Mouse (Mus musculus) neural tube, embryonic 11.5 days (tissue): ENCODE data around the gene Zfp598. TPM values are rescaled to one million over a fixed set of nuclear protein-coding genes. Genes with fewer than 3 reads are reported as not detected.

Experiments
- ATAC-seq: fragments of 200-750 bp; cut with Nextera tagmentation; 2 replicates; pipeline ENCODE4 v1.8.0; 2017; ENCODE audit warnings: moderate number of reproducible peaks, mild to moderate bottlenecking, moderate TSS enrichment, moderate library complexity; ENCODE audit not compliant: insufficient read depth, low FRiP score, low TSS enrichment
- DNase-seq: peaks from one replicate; pipeline ENCODE4 v3.0.0-alpha.2; 2015; ENCODE audit warnings: low spot score
- H3K27ac ChIP-seq: fragments of 300-500 bp; sonication (generic); 2 replicates; pipeline ENCODE4 v1.5.1; 2014; ENCODE audit warnings: low read depth, mild to moderate bottlenecking, low read length
- H3K27me3 ChIP-seq: fragments of 300-500 bp; sonication (generic); 2 replicates; pipeline ENCODE4 v1.6.1; 2014; ENCODE audit warnings: mild to moderate bottlenecking, low read length, mixed read lengths; ENCODE audit not compliant: control insufficient read depth, insufficient read depth
- H3K36me3 ChIP-seq: fragments of 300-500 bp; sonication (generic); 2 replicates; pipeline ENCODE4 v1.6.1; 2014; ENCODE audit warnings: mild to moderate bottlenecking, low read length, moderate library complexity, mixed read lengths; ENCODE audit not compliant: control insufficient read depth, insufficient read depth
- H3K4me1 ChIP-seq: fragments of 300-500 bp; sonication (generic); 2 replicates; pipeline ENCODE4 v1.6.1; 2014; ENCODE audit warnings: low read length, mixed read lengths; ENCODE audit not compliant: control insufficient read depth, insufficient read depth
- H3K4me2 ChIP-seq: fragments of 300-500 bp; sonication (generic); 2 replicates; pipeline ENCODE4 v1.6.1; 2014; ENCODE audit warnings: low read depth, mild to moderate bottlenecking, moderate library complexity
- H3K4me3 ChIP-seq: fragments of 300-500 bp; sonication (generic); 2 replicates; pipeline ENCODE4 v1.5.1; 2014; ENCODE audit warnings: low read depth, low read length
- H3K9ac ChIP-seq: fragments of 300-500 bp; sonication (generic); 2 replicates; pipeline ENCODE4 v1.6.1; 2014; ENCODE audit warnings: mild to moderate bottlenecking, low read length
- H3K9me3 ChIP-seq: fragments of 300-500 bp; sonication (generic); 2 replicates; pipeline ENCODE4 v1.6.1; 2016; ENCODE audit warnings: low read length; ENCODE audit not compliant: control insufficient read depth
- WGBS: fragments of 180-500 bp; shearing (Covaris S2); extraction: QIAGEN DNeasy Blood & Tissue Kit; methylation state at CpG from one replicate; pipeline ENCODE4 v1.1.7; 2014; 5-methylcytosine and 5-hydroxymethylcytosine counted together
- polyA plus RNA-seq: library from polyadenylated mRNA; unstranded; fragments of >200 nt; fragmentation: Nextera tagmentation; extraction: Ambion mirVana; gene quantifications from 2 replicates; pipeline ENCODE4 v1.2.1, GENCODE M21; 2014

Zfp598 gene
- polyA plus RNA-seq, 1 experiment from 2014 or later: 35.7 TPM

DNA sequence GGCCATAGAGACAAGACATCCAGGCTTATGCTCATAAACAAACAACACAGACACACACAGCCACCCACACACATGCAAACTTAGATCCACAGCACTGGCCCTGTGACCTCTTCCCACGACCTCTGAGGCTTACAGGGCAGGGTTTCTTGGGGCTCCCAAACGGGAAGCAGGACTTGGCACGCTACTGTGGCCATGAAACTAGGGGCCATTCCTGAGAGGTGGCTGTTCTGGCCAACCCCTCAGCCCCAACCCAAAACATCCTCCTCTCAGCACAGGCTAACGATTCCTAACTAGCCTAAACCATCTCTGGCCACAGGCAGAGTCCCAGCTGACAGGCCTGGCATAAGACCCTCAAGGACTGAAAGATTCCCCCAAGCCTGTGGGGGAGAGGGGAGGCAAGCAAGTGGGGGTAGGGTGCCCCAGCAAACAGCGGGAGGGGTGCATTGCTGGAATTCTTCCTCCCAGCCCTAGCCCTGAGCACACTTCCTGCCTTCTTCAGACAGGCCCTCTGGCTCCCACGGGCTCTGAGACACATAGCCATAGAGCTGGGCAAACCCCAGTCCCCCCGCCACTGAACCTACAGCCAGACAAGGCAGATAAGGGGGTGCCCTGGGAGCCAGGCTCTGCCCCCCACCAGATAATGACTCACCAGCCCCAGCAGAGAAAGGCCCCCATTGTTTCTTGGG lies 25.3 kb upstream of the Zfp598 start:
- DNase-seq (peak; percentile 30), ATAC-seq (no peak)
- Histone ChIP-seq H3K9me3 (no peaks in the 10 kb centered on the region), H3K36me3 (no peaks in the 10 kb centered on the region), H3K27ac (peak overlapping the region; percentile 29; the same call in 1 of the 2 replicates), H3K9ac (no peak overlapping the region), H3K4me1 (no peaks in the 10 kb centered on the region), H3K27me3 (0 out of 2 replicates have a peak, but pooled peaks cover 8% of the 10 kb centered on the region), H3K4me2 (0 out of 2 replicates have a peak overlapping the region, but pooled peaks have one; percentile 9), H3K4me3 (no peak overlapping the region)
- WGBS: 52% methylated on average over 7 of the region's 7 CpGs

DNA sequence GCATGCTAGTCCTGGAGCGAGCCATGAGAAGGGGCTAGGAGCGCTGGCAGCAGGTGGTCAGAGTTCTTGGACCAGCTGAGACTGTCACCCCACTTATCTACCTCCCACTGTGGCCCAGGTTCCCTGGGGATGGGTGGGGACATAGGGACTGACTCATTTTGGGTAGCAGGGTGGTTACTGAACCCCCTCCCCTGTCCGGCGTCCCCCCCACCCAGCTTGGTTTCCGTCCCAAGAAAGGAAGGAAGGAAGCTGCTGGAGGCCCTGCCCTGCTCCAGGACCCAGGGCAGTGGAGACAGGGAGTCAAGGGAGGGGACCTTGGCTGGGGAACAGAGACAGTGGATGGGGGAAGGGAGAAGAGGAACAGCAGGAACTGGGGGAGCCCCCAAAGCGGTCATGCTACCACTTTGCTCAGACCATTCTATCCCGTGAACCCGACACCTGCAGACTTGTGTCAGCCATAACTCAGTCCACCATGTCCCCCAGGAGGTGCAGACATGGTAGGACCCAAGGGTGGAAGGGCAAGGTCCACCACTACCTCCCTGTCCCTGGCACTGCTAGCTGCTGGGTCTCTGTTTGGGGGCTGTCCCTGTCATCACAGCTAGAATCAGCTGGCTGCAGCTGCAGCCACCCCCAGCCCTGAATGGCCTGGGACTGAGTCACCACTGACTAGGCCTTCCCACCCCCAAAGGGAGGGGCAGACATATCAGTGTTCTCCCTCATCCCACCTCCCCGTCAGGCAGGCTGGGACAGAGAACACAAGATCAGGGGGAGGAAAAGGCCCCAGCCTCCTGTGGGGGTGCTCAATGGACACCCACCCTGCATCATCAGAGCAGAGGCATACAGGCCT lies 24.4 kb upstream of the Zfp598 start:
- WGBS: 88% methylated on average over 7 of the region's 9 CpGs
- Histone ChIP-seq H3K4me2 (0 out of 2 replicates have a peak overlapping the region, but pooled peaks have one; percentile 9), H3K36me3 (no peaks in the 10 kb centered on the region), H3K9me3 (no peaks in the 10 kb centered on the region), H3K4me1 (peaks cover 3% of the 10 kb centered on the region), H3K27ac (0 out of 2 replicates have a peak overlapping the region, but pooled peaks have one; percentile 29), H3K27me3 (0 out of 2 replicates have a peak, but pooled peaks cover 8% of the 10 kb centered on the region), H3K9ac (no peak overlapping the region), H3K4me3 (no peak overlapping the region)
- no peak for ATAC-seq
- no peak for DNase-seq

DNA sequence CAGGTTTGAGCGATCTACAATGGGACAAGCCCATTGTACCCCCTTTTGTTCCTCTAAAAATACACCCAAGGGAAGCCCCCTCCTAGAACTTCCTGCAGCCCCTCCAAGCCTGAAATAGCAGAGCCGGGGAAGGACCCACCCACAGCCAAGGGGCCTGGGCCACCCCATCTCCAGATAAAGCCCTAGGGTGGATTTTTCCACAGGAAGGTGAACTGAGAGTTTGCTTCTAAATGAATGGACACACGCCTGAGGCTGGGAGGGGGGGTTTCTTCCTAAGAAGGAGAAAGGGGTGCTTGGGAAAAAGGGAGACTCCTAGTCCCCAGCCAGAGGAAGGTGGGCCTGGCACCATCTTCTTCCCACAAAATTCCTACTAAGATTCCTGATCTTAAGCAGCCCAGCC lies 23.6 kb upstream of the Zfp598 start:
- H3K9ac ChIP-seq: no peak overlapping the region
- no peak overlapping the region for H3K4me2 ChIP-seq
- H3K27me3 ChIP-seq: peaks cover 13% of the 10 kb centered on the region; the same call in 1 of the 2 replicates
- DNase-seq (no peak), ATAC-seq (no peak)
- peaks cover 7% of the 10 kb centered on the region for H3K4me1 ChIP-seq
- no peak overlapping the region for H3K4me3 ChIP-seq
- WGBS: 83% methylated on average over 3 of the region's 3 CpGs
- no peaks in the 10 kb centered on the region for H3K36me3 ChIP-seq
- H3K9me3 ChIP-seq: no peaks in the 10 kb centered on the region
- no peak overlapping the region for H3K27ac ChIP-seq

DNA sequence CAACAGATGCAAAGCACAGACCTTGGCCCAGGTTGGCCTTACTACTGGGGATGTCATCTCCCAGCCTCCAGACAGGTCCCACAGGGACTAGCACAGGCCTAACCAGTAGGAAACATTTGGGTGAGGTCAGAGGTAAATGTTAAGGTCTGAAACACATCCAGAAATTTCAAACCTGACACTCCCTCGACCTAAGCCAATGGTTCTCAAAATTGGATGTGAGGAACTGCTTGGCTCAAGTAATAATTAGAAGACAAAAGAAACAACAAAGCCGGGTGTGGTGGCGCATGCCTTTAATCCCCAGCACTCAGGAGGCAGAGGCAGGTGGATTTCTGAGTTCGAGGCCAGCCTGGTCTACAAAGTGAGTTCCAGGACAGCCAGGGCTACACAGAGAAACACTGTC lies 23.1 kb upstream of the Zfp598 start:
- DNase-seq (no peak), ATAC-seq (no peak)
- 85% methylated on average over 4 of the region's 4 CpGs for WGBS
- Histone ChIP-seq H3K4me1 (peaks cover 7% of the 10 kb centered on the region), H3K4me3 (no peak overlapping the region), H3K27ac (no peak overlapping the region), H3K9me3 (no peaks in the 10 kb centered on the region), H3K27me3 (peaks cover 16% of the 10 kb centered on the region; the same call in 1 of the 2 replicates), H3K9ac (no peak overlapping the region), H3K4me2 (no peak overlapping the region), H3K36me3 (no peaks in the 10 kb centered on the region)

DNA sequence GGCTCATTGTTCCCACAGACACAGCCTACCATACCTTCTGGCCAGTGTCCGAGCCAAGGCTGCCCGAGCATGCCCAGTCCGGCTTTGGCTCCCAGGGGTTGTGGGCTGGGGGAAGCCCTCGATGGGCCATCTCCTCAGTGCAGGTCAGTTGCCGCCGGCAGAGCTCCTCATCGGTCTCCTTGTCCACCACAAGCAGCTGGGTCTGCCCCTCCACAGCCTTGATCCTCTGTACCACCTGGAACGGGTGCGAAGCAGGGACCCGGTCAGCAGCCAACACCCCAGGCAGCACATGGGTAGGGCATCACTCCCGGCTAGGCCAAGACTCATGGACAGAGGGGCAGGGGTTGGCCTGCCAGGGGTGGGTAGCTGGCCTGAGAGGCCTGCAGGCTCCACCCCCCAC lies 22.0 kb upstream of the Zfp598 start:
- WGBS: 81% methylated on average over 11 of the region's 11 CpGs
- no peak overlapping the region for H3K4me3 ChIP-seq
- H3K27me3 ChIP-seq: peaks cover 16% of the 10 kb centered on the region; the same call in 1 of the 2 replicates
- no peak overlapping the region for H3K9ac ChIP-seq
- no peak for ATAC-seq
- H3K4me2 ChIP-seq: no peak overlapping the region
- H3K36me3 ChIP-seq: no peaks in the 10 kb centered on the region
- H3K27ac ChIP-seq: no peak overlapping the region
- DNase-seq: no peak
- H3K4me1 ChIP-seq: peaks cover 7% of the 10 kb centered on the region
- H3K9me3 ChIP-seq: no peaks in the 10 kb centered on the region

DNA sequence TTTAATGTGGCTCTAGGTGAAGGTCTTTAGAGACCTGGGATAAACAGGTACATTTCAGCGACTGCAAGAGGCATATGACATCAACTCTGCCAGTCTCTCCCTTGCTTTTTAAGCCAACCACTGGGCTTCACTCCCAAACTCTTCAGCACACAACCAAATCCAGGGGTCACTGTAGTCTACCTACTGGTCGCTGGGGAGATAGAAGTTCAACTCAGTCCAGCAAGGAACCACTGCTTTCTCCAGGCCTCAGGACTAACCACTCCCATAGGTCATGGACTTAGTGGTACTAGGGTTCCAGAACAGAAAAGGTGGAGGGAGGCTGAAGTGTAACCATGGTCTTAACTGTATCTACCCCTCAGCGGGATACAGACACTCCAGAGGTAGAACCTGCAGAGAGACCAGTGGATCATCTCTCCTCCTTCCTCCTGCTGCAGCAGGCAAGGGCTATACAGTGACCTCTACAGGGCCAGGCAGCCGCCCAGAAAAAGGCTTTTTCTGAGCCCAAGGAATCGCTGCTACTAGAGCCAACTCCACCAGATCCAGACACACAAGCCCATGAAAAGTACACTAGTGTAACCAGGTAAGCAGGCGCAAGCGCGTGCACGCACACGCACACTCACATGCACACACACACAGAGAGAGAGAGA lies 20.6 kb upstream of the Zfp598 start:
- H3K4me1 ChIP-seq: peaks cover 7% of the 10 kb centered on the region
- H3K27ac ChIP-seq: no peak overlapping the region
- ATAC-seq: no peak
- peaks cover 16% of the 10 kb centered on the region; the same call in 1 of the 2 replicates for H3K27me3 ChIP-seq
- H3K4me3 ChIP-seq: no peak overlapping the region
- H3K9me3 ChIP-seq: no peaks in the 10 kb centered on the region
- peak overlapping the region; percentile 89; the same call in 1 of the 2 replicates for H3K4me2 ChIP-seq
- H3K9ac ChIP-seq: no peak overlapping the region
- 71% methylated on average over 10 of the region's 10 CpGs for WGBS
- no peak for DNase-seq
- no peaks in the 10 kb centered on the region for H3K36me3 ChIP-seq

DNA sequence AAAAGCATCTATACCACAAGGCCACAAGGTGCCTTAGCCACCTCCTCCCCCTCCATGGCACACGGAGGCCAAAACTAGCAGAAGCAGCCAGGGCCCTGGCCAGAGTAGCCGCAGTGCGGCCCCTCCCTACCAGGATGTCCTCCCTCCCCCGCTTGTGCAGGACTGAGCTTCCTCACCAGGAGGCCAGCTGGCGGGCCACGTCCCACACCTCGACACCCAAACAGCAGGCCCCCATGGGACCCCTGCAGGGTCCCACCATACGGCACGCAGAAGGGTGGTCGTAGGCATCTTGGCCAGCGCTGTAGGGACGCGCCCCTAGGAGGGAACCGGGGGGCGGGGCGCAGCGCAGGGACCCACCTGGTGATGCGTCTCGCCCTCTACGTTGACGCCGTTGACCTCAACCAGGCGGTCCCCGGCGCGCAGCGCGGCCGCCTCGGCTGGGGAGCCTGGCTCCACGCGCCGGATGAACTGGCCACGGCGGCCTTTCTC lies 19.9 kb upstream of the Zfp598 start:
- Histone ChIP-seq H3K4me1 (peaks cover 7% of the 10 kb centered on the region), H3K27me3 (peaks cover 16% of the 10 kb centered on the region; the same call in 1 of the 2 replicates), H3K4me2 (peak overlapping the region; percentile 89), H3K4me3 (peak overlapping the region; percentile 50), H3K27ac (no peak overlapping the region), H3K9me3 (no peaks in the 10 kb centered on the region), H3K36me3 (no peaks in the 10 kb centered on the region), H3K9ac (peak overlapping the region; percentile 68)
- 0% methylated on average over 35 of the region's 35 CpGs for WGBS
- ATAC-seq: no peak
- DNase-seq: peak; percentile 52

DNA sequence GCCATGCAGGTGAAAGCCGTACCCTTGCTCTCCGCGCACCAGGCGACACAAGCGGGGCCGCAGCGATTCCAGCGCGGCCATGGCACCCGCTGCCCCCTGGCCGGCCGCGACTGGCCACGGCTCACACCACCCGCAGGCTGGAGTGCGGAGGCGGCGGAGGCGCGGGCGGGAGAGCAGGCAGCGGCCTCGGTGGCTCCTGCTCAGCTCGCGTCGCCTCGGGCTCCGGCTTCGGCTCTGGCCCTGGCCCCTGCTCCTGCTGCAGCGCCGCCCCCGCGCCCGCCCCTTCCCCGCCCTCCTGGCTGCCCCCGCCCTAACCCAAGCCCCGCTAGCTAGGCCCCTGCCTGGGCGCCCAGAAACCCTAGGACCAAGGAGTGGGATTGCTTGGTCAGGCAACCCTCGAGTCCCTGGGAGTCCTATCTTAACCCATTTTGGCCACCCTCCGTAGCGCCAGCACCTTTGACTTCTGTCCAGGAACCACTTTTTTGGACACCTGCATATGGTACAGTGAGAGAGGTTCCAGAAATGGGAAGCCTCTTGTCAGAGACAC lies 19.3 kb upstream of the Zfp598 start, which contains the start of gene Slc9a3r2:
Slc9a3r2 (minus strand) TSS at position 258 of the 547 bp plus-strand sequence.
- Histone ChIP-seq H3K4me1 (peaks cover 7% of the 10 kb centered on the region), H3K27me3 (peaks cover 16% of the 10 kb centered on the region; the same call in 1 of the 2 replicates), H3K4me3 (peak within 1 kb of the TSS; percentile 50), H3K27ac (no peak within 1 kb of the TSS), H3K9me3 (no peaks in the 10 kb centered on the region), H3K36me3 (no peaks in the 10 kb centered on the region), H3K9ac (peak within 1 kb of the TSS; percentile 68), H3K4me2 (peak within 1 kb of the TSS; percentile 89)
- ATAC-seq (0 out of 2 replicates have a peak, but pooled peaks have one; percentile 61), DNase-seq (peak; percentile 65)
- WGBS: under 1% methylated on average over 31 of the region's 41 CpGs
